Mouse (Mus musculus): Measurements from ENCODE around the gene Rd3.

Gene Rd3

DNA sequence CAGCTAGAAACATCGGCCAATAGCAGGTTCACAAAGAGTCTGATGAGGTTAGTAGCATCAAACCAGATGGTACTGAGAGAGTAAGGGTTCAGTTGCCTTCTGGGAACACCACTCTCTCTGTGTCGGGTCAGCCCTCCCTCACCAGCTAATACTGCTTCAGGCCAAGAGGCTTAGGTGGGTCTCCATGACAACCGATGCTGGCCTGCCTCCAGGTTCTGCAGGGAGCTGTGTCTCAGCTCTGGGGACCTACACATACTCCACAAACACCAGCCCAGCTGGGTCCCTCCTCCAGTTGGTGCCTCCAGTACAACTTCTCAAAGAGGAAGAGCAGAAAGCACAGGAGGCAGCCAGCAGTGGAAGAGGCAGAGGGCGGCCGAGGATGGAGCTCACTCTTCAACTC, at the start of gene Rd3:
Rd3 (plus strand) TSS at position 184 of the 400 bp plus-strand sequence.
- DNase-seq (ENCODE audit: low spot score in 2 of 2): peak; percentile 55 to 61

GRCm38 (mm10) chr1:191928345-191928744, 48.8 kb upstream of the Rd3 start:
- no peak for DNase-seq (ENCODE audit: low spot score in 2 of 2)

DNA sequence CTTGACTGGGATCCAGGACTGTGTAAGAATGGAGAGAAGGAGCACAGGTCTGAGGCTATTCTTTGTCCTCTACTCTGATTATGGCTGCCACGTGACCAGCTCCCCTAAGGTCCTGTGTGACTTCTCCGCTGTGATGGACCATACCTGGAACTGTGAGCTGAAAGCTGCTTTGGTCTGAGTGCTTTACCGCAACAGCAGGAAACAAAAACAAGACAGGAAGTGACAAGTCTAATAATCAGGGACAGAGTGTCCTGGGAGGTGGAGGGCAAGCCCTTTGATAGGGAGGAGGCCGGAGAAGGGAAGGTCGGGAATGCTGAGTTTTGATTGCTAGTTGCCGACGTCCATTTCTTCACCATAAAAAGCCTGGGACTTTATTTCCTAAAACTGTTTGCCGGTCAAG, 48.1 kb upstream of the Rd3 start:
- DNase-seq (ENCODE audit: low spot score in 2 of 2): no peak

GRCm38 (mm10) chr1:191929897-191930524, 47.2 kb upstream of the Rd3 start:
- DNase-seq (ENCODE audit: low spot score in 2 of 2): no peak

DNA sequence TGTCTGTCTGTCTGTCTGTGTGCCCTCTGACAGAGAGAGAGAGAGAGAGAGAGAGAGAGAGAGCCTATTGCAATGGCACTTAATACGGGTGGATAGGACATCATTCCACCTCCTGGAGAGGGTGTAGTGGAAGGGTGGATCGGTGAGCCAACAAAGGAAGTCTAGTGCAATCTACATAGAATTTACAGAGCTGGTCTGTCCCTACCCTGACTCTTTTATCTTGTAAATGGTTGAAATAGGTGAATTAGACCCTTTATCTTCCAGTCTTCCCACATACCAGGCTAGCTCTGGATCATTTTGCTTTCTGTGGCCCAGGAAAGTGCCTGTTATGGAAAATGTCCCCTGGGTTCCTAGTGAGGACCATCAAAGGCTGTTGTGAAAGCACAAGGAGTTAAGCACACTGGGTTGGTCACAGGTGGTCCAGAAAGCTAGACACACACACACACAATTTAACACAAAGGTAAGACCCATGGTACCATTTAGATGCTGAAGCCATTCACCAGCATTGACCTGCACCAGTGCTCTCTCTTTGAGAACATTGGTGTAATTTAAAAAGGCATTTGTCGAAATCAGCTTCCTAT, 46.6 kb upstream of the Rd3 start:
- DNase-seq (ENCODE audit: low spot score in 2 of 2): no peak

DNA sequence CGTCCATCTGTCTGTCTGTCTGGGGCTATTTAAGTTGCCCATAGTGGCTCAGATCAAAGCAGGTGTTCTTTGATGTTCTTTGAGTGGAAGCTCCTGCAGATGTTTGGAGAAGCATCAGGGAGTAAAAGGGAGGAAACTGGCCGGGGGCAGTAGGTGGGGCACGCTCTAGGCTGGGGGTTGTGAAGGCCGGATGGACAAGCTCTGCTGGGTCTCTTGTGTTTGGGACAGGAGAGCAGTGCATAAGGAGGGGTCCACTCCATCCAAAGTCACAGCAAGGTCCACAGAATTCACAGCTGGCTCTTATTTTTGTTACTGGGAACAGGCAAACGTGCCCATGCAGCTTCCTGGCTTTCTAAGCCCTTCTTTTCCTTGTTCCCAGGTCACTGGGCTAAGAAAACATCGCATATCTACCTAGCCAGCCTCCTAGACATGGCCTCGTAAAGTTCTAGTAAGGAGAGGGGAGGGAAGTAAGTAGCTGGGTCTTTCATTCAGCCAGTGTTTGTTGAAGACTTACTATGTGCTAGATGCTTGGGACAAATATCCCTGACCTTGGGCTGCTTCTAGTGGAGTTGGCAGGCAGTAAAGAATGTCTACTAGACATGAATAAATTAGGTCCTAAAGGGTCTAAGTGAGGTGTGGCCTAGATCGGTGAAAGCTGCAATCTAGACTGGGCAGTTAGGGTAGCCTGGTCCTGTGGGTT, 44.7 kb upstream of the Rd3 start:
- DNase-seq (ENCODE audit: low spot score in 2 of 2): no peak

DNA sequence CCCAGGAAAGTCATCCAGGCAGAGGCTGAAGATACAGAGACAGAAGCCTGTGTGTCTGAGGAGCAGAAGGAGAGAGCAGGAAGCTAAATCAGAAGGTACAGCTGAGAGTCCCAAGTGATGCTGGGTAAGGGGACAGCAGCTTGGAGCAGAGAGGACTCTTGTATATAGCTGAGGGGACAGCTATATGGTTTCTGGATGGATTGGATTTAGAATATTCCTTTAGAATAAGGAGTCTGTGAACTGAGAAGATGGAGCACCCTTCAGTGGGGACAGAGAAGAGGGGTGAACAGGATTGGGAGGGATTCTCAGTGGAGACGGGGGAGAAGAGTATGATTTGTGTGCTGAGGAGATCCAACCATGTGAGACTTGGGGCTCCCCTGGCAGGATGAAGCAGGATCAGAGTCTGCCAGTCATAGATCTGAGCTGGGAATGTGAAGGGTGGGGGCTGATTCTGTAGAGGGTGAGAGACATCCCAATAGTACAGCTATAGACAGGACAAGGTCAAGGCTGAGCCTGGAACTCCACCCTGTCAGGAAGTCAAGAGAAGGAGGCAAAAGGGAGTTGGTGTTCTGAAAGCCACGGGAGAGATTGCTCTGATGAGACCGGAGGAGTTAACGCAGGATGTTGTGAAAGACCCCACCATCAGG, 44.1 kb upstream of the Rd3 start:
- DNase-seq (ENCODE audit: low spot score in 2 of 2): no peak

DNA sequence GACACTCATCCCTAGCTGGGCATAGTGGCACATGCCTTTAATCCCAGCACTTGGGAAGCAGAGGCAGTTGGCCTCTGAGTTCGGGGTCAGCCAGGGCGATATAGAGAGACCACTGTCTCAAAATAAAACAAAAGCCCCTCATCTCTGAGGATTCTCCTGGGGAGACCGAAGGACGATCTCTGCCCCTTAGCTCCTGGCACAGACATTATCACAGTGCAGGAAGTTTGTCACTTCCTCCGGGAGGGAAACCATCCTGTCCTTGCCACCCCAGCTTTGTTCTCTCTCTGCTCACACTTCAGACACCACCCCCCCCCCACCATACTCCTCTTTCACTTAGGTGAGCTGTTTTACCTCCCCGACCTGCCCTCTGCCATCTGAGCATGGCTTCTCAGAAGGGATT, 33.5 kb upstream of the Rd3 start:
- no peak for DNase-seq (ENCODE audit: low spot score in 2 of 2)

GRCm38 (mm10) chr1:191945341-191945740, 31.8 kb upstream of the Rd3 start:
- DNase-seq (ENCODE audit: low spot score in 2 of 2): no peak

- DNase-seq (ENCODE audit: low spot score in 2 of 2): no peak
Measured at GRCm38 (mm10) chr1:191945756-191946155, 31.4 kb upstream of the Rd3 start.

DNA sequence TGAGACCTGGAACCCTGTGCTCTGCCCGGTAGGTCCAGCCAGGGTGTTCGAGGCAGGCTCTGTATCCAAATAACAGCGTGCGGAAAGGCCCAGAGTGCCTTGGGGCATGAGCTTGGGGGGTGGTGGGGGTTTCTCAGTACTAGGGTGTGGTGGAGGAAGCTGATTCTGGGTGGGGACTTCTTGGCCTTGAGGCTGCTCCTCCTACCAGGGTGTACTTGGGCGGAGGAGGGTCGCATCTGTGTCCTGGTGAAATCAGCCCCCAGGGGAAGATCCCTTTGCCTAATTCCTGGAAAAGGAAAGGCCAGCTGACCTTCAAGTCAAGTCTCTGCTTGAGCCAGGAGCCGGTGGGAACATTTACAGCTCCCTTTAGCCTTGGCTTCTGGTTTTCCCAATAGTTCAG, 30.9 kb upstream of the Rd3 start:
- DNase-seq (ENCODE audit: low spot score in 2 of 2): no peak

DNA sequence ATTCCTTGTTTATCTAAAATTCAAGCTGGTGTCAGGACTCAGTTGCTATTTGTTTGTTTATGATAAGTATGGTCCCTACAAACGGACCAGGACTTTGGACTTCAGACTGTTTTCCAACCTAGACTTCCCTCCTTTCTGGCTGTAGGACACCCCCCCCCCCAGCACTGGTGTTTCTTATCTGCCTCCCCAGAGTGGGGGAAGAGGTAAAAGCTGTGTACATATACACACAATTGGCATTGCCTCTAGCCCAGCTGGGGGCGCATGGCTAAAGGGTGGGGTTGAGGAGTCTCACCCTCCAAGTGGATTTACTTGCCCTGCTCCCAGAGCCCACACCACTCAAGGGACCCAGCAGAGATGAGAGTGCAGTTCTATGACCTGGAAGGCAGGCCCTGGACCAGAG, 30.3 kb upstream of the Rd3 start:
- no peak for DNase-seq (ENCODE audit: low spot score in 2 of 2)

GRCm38 (mm10) chr1:191947796-191948195, 29.4 kb upstream of the Rd3 start:
- DNase-seq (ENCODE audit: low spot score in 2 of 2): no peak

DNA sequence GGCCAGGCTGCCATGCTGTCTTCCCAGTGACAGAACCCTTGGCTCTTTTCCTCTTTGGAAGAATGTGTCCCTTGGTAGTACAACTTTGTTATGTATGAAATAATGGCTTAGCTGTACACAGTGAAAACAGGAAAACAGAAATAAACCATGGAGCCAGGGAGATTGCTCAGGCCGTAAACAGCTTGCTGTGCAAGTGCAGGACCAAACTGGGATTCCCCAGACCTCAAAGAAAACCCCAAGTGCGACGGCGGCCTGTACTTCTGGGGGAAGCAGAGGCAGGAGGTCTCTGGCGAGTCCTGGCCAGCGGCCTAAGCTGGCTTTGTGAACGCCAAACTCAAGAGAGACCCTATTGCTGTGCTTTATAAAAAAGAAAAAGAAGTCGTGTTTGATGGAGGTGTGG, 28.6 kb upstream of the Rd3 start:
- DNase-seq (ENCODE audit: low spot score in 2 of 2): no peak

DNA sequence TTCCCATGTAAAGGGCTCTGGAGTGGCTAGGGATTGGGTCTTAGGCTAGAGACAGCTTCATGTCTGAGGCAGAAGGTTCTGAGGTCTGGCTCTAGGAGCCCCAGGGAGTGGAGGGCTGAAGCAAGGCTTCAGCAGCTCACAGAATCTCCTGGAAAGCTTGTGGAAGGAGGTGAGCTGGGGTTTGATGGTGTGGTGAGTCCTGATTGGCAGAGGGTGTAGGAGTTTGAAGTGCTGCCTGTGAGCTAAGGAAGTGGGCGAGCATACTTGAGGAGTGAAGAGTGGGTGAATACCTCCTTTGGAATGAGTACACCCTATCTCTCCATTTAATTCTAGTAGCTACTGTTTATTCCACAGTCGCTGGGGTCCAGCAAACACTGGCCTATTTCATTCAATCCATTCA, 26.6 kb upstream of the Rd3 start:
- peak; percentile 27 to 33 for DNase-seq (ENCODE audit: low spot score in 2 of 2)

GRCm38 (mm10) chr1:191952733-191953335, 24.3 kb upstream of the Rd3 start:
- DNase-seq (ENCODE audit: low spot score in 2 of 2): peak; percentile 50 to 89

- no peak for DNase-seq (ENCODE audit: low spot score in 2 of 2)
Measured at GRCm38 (mm10) chr1:191955101-191955500, 22.1 kb upstream of the Rd3 start.

- DNase-seq (ENCODE audit: low spot score in 2 of 2): no peak
Measured at GRCm38 (mm10) chr1:191956261-191956660, 20.9 kb upstream of the Rd3 start.

DNA sequence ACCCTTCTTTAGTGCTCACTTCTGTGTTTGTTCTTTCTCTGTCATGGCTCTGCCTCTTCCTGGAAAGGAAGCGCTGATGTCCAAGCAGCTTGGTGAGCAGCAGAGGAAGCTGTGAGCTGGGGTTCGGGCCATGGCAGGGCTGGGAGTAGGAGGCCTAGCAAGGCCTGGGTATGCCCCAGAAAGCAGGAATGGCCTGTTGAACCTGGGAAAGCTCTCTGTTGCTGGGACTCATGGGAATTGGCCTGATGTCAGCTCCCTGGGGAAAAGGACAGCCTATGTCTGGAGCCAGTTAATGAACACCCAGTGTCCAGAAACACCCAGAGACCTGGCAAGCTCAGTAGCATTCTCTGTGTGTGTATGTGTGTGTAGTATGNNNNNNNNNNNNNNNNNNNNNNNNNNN, 20.3 kb upstream of the Rd3 start:
- DNase-seq (ENCODE audit: low spot score in 2 of 2): no peak

DNA sequence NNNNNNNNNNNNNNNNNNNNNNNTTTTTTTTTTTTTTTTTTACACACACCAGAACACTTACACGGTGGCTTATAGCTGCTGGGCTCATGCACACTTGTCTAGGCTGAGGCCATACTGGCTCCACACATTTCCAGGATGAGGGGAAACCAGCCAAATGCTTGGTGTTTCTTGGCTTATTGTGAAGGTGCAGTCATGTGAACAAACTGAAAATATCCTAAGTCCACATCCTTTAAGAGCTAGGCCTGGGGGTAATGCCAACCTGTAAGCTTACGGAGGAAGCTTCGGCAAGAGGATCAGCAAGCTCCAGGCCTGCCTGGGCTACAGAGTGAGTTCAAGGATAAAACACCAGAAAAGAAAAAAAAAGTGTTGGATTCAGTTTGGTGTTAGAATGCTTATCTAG, 19.8 kb upstream of the Rd3 start:
- DNase-seq (ENCODE audit: low spot score in 2 of 2): no peak

GRCm38 (mm10) chr1:191960946-191961345, 16.2 kb upstream of the Rd3 start:
- DNase-seq (ENCODE audit: low spot score in 2 of 2): no peak

GRCm38 (mm10) chr1:191963413-191963812, 13.8 kb upstream of the Rd3 start:
- DNase-seq (ENCODE audit: low spot score in 2 of 2): no peak
